Mouse (Mus musculus) heart, embryonic 13.5 days (tissue): ENCODE measurements around the gene Tmem259. TPM values are rescaled to one million over a fixed set of nuclear protein-coding genes. Genes with fewer than 3 reads are reported as not detected.

Experiments
- ATAC-seq: fragments of 200-750 bp; cut with Nextera tagmentation; 2 replicates; pipeline ENCODE4 v1.8.0; 2017; ENCODE audit warnings: moderate TSS enrichment; ENCODE audit not compliant: insufficient number of reproducible peaks, low FRiP score, low TSS enrichment; ENCODE audit errors: extremely low read depth
- H3K27ac ChIP-seq: fragments of 300-500 bp; sonication (generic); replicated peaks from 2 replicates; pipeline ENCODE4 v1.5.1; 2015; ENCODE audit warnings: moderate library complexity, mild to moderate bottlenecking, inconsistent platforms
- H3K27me3 ChIP-seq: fragments of 300-500 bp; sonication (generic); replicated peaks from 2 replicates; pipeline ENCODE4 v1.6.1; 2015; ENCODE audit warnings: mild to moderate bottlenecking, inconsistent platforms
- H3K36me3 ChIP-seq: fragments of 300-500 bp; sonication (generic); 2 replicates; pipeline ENCODE4 v1.6.1; 2015; ENCODE audit warnings: mild to moderate bottlenecking, inconsistent platforms
- H3K4me1 ChIP-seq: fragments of 300-500 bp; sonication (generic); 2 replicates; pipeline ENCODE4 v1.6.1; 2015; ENCODE audit warnings: inconsistent platforms
- H3K4me2 ChIP-seq: fragments of 300-500 bp; sonication (generic); 2 replicates; pipeline ENCODE4 v1.6.1; 2015; ENCODE audit warnings: inconsistent platforms, mild to moderate bottlenecking, moderate library complexity
- H3K4me3 ChIP-seq: fragments of 300-500 bp; sonication (generic); 2 replicates; pipeline ENCODE4 v1.5.1; 2015; ENCODE audit warnings: moderate library complexity, mild to moderate bottlenecking, inconsistent platforms
- H3K9ac ChIP-seq: fragments of 300-500 bp; sonication (generic); 2 replicates; pipeline ENCODE4 v1.6.1; 2015; ENCODE audit warnings: inconsistent platforms, mild to moderate bottlenecking, moderate library complexity
- H3K9me3 ChIP-seq: fragments of 300-500 bp; sonication (generic); 2 replicates; pipeline ENCODE4 v1.6.1; 2016; ENCODE audit warnings: inconsistent platforms
- WGBS: fragments of 180-500 bp; shearing (Covaris S2); methylation state at CpG from one replicate; pipeline ENCODE4 v1.1.7; 2015; ENCODE audit warnings: mixed read lengths; 5-methylcytosine and 5-hydroxymethylcytosine counted together
- polyA plus RNA-seq: library from polyadenylated mRNA; unstranded; fragments of >200 nt; fragmentation: Nextera tagmentation; extraction: Ambion mirVana; gene quantifications from 2 replicates; pipeline ENCODE4 v1.2.1, GENCODE M21; 2015

The Tmem259 gene
- polyA plus RNA-seq, 1 experiment from 2014 or later, result 10.6 TPM

- peaks cover 45% of the 10 kb centered on the region for H3K4me1 ChIP-seq
Measured at GRCm38 (mm10) chr10:79946752-79947322, 37.3 kb downstream of the Tmem259 start.

DNA sequence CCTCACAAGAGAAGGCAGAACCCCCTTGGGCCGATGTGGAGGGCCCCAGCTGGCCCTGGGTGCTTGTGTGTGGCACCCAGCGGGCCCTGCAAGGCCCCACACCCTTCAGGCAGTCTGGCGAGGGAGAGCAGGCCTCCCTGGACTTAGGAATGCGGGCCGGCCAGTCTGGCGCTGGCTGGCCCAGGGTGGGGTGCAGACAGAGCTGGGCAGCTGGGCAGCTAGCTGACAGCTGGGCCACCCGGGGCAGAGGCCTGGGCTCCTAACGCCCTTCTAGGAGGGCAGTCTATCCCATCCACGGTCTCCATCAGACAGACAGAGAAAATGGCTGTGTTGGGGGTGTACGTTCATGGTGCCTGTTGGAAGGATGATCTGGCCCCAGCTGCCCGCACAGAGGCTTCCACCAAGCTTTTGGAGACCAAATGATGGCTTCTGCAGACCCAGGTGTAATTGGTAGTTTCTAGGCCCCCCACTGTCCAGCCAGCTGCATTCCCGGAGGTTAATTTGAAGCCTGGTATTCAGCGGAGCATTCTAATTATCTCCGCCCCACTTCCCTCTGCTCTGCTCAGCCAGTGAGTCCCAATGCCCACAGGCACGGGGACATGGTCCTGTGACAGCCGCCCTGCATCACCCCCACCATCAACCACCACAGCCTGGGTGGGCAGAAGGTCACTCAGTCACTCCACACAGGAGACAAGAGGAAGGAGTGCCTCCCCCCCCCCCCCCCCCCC, 38.5 kb downstream of the Tmem259 start:
- H3K4me1 ChIP-seq, result peaks cover 53% of the 10 kb centered on the region
- WGBS, result 39% methylated on average over 16 of the region's 16 CpGs
- peak overlapping the region; percentile 50 for H3K4me2 ChIP-seq
- H3K9ac ChIP-seq, result peak overlapping the region; percentile 64
- H3K9me3 ChIP-seq, result no peaks in the 10 kb centered on the region
- no peaks in the 10 kb centered on the region for H3K27me3 ChIP-seq
- peaks cover 50% of the 10 kb centered on the region for H3K36me3 ChIP-seq
- H3K27ac ChIP-seq, result peak overlapping the region; percentile 81
- ATAC-seq, result 0 out of 2 replicates have a peak, but pooled peaks have one; percentile 1
- H3K4me3 ChIP-seq, result peak overlapping the region; percentile 34

More at GRCm38 (mm10) chr10:79946752-79947322, 37.3 kb downstream of the Tmem259 start:
- peak overlapping the region; percentile 50 for H3K4me2 ChIP-seq
- H3K36me3 ChIP-seq, result peaks cover 57% of the 10 kb centered on the region
- 23% methylated on average over 7 of the region's 7 CpGs for WGBS
- peak; percentile 66 for ATAC-seq
- H3K27me3 ChIP-seq, result no peaks in the 10 kb centered on the region
- H3K4me3 ChIP-seq, result peak overlapping the region; percentile 34
- H3K27ac ChIP-seq, result peak overlapping the region; percentile 81
- no peaks in the 10 kb centered on the region for H3K9me3 ChIP-seq
- H3K9ac ChIP-seq, result peak overlapping the region; percentile 64

DNA sequence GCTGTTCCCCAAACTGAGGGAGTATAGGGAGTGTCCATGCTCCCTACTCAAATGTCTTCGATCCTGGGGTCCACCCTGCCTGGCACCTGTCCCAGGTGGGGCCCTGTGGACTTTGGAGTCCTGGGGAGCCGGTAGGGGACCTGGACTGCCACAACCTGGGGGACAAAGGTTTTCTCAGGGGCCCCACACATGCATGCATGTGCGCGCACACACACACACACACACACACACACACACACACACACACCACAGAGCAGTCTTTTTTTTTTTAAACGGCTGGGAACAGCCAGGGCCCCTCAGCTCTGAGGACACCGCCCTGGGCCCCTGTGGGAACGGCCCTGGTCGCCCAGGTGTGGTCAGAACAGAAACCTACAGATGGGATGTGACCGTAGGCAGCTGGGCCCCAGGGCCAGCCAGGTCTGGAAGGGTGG, 40.6 kb downstream of the Tmem259 start:
- H3K27me3 ChIP-seq, result no peaks in the 10 kb centered on the region
- H3K9ac ChIP-seq, result peak overlapping the region; percentile 50; the same call in 1 of the 2 replicates
- H3K4me3 ChIP-seq, result 0 out of 2 replicates have a peak overlapping the region, but pooled peaks have one; percentile 3
- no peak for ATAC-seq
- H3K4me2 ChIP-seq, result peak overlapping the region; percentile 50
- 72% methylated on average over 8 of the region's 9 CpGs for WGBS
- H3K4me1 ChIP-seq, result peaks cover 73% of the 10 kb centered on the region
- no peaks in the 10 kb centered on the region for H3K9me3 ChIP-seq
- H3K36me3 ChIP-seq, result peaks cover 32% of the 10 kb centered on the region
- 0 out of 2 replicates have a peak overlapping the region, but pooled peaks have one; percentile 15 for H3K27ac ChIP-seq

GRCm38 (mm10) chr10:79942988-79943387, 41.1 kb downstream of the Tmem259 start:
- Histone ChIP-seq H3K9me3 (no peaks in the 10 kb centered on the region), H3K4me2 (peak overlapping the region; percentile 50), H3K4me3 (0 out of 2 replicates have a peak overlapping the region, but pooled peaks have one; percentile 3), H3K27ac (0 out of 2 replicates have a peak overlapping the region, but pooled peaks have one; percentile 15), H3K27me3 (no peaks in the 10 kb centered on the region), H3K9ac (peak overlapping the region; percentile 48), H3K36me3 (peaks cover 31% of the 10 kb centered on the region), H3K4me1 (peaks cover 78% of the 10 kb centered on the region)
- WGBS, result 71% methylated on average over 1 of the region's 1 CpGs
- ATAC-seq, result no peak

DNA sequence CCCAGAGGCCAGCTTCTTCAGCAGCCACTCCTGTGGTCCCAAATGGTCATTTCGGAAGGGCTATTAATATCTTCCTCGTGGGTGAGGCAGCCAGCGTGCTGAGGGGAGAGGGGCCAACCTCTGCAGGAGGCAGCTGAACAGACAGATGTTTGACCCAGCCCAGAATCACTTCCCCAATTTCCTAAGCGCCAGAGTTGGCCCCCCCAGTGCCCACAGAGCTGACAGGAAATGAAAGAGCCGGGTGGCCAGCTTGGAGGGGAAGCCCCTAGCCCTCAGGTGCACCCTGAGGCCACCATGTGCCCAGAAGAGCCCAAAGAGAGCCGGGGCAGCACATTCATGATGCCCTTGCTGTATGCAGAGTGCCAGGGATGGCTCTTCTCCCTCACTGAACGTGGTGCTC, 43.4 kb downstream of the Tmem259 start:
- 47% methylated on average over 7 of the region's 7 CpGs for WGBS
- H3K9me3 ChIP-seq, result no peaks in the 10 kb centered on the region
- H3K36me3 ChIP-seq, result peaks cover 24% of the 10 kb centered on the region
- H3K4me1 ChIP-seq, result peaks cover 81% of the 10 kb centered on the region
- peak overlapping the region; percentile 62 for H3K9ac ChIP-seq
- H3K4me2 ChIP-seq, result peak overlapping the region; percentile 48
- H3K27me3 ChIP-seq, result no peaks in the 10 kb centered on the region
- 0 out of 2 replicates have a peak overlapping the region, but pooled peaks have one; percentile 0 for H3K4me3 ChIP-seq
- peak overlapping the region; percentile 61; the same call in 1 of the 2 replicates for H3K27ac ChIP-seq
- ATAC-seq, result no peak

- 77% methylated on average over 11 of the region's 11 CpGs for WGBS
- Histone ChIP-seq H3K9me3 (no peaks in the 10 kb centered on the region), H3K27ac (no peak overlapping the region; the same call in 1 of the 2 replicates), H3K9ac (no peak overlapping the region), H3K36me3 (peaks cover 38% of the 10 kb centered on the region), H3K27me3 (no peaks in the 10 kb centered on the region), H3K4me3 (no peak overlapping the region; the same call in 1 of the 2 replicates), H3K4me1 (peaks cover 84% of the 10 kb centered on the region), H3K4me2 (peak overlapping the region; percentile 61)
- ATAC-seq, result no peak
Measured at GRCm38 (mm10) chr10:79937775-79938526, 46.2 kb downstream of the Tmem259 start.

- Histone ChIP-seq H3K4me3 (peak overlapping the region; percentile 34), H3K9ac (peak overlapping the region; percentile 68), H3K27me3 (no peaks in the 10 kb centered on the region), H3K9me3 (no peaks in the 10 kb centered on the region), H3K36me3 (peaks cover 43% of the 10 kb centered on the region), H3K4me1 (peaks cover 94% of the 10 kb centered on the region), H3K27ac (peak overlapping the region; percentile 86), H3K4me2 (peak overlapping the region; percentile 61)
- WGBS, result 36% methylated on average over 27 of the region's 27 CpGs
- peak; percentile 16; the same call in 1 of the 2 replicates for ATAC-seq
Measured at GRCm38 (mm10) chr10:79936911-79937441, 47.2 kb downstream of the Tmem259 start.

GRCm38 (mm10) chr10:79936284-79936910, 47.7 kb downstream of the Tmem259 start:
- H3K27me3 ChIP-seq, result no peaks in the 10 kb centered on the region
- peak overlapping the region; percentile 34 for H3K4me3 ChIP-seq
- peak overlapping the region; percentile 61 for H3K4me2 ChIP-seq
- H3K27ac ChIP-seq, result peak overlapping the region; percentile 86
- peaks cover 43% of the 10 kb centered on the region for H3K36me3 ChIP-seq
- peaks cover 99% of the 10 kb centered on the region for H3K4me1 ChIP-seq
- WGBS, result 43% methylated on average over 10 of the region's 10 CpGs
- no peak for ATAC-seq
- no peaks in the 10 kb centered on the region for H3K9me3 ChIP-seq
- peak overlapping the region; percentile 68 for H3K9ac ChIP-seq

- 0 out of 2 replicates have a peak overlapping the region, but pooled peaks have one; percentile 47 for H3K9ac ChIP-seq
- peak overlapping the region; percentile 92 for H3K4me2 ChIP-seq
- ATAC-seq, result no peak
- peaks cover 49% of the 10 kb centered on the region for H3K36me3 ChIP-seq
- H3K9me3 ChIP-seq, result no peaks in the 10 kb centered on the region
- WGBS, result 85% methylated on average over 16 of the region's 16 CpGs
- 0 out of 2 replicates have a peak overlapping the region, but pooled peaks have one; percentile 3 for H3K4me3 ChIP-seq
- peak overlapping the region; percentile 53 for H3K27ac ChIP-seq
- no peaks in the 10 kb centered on the region for H3K27me3 ChIP-seq
- peaks cover 96% of the 10 kb centered on the region for H3K4me1 ChIP-seq
Measured at GRCm38 (mm10) chr10:79934794-79935569, 49.1 kb downstream of the Tmem259 start.

DNA sequence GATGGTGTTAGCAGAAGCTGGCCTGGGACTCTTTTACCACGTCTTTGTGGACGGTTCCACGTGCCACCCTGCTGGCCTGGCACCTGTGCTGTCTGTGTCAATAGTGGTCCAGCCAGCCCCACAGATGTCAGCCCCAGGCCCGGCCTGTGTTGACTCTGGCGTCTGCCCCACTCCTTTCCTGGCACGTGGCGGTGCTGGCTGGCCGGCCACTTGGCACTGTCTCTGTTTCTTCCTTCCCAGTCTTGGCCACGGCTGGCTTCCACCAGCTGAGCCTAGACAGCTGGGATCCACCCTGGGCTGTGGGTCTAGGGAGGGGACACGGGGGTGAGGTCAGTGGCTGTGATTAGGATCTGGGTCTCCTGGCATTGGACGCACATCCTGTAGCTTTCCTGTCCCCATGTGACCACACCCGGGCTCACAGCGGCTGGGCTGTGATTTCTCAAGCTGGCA, 49.8 kb downstream of the Tmem259 start:
- Histone ChIP-seq H3K4me3 (peak overlapping the region; percentile 21), H3K27me3 (no peaks in the 10 kb centered on the region), H3K36me3 (peaks cover 49% of the 10 kb centered on the region), H3K9ac (peak overlapping the region; percentile 13; the same call in 1 of the 2 replicates), H3K9me3 (no peaks in the 10 kb centered on the region), H3K4me1 (peaks cover 96% of the 10 kb centered on the region), H3K27ac (peak overlapping the region; percentile 53), H3K4me2 (peak overlapping the region; percentile 92)
- WGBS, result 69% methylated on average over 13 of the region's 13 CpGs
- ATAC-seq, result peak; percentile 38
